Mouse (Mus musculus) limb, embryonic 14.5 days (tissue): ENCODE data around the gene Maats1. TPM values are rescaled to one million over a fixed set of nuclear protein-coding genes. Genes with fewer than 3 reads are reported as not detected.

Source experiments
- ATAC-seq: fragments of 200-750 bp; cut with Nextera tagmentation; 2 replicates; pipeline ENCODE4 v1.8.0; 2017; ENCODE audit warnings: low read depth, moderate number of reproducible peaks, moderate TSS enrichment; ENCODE audit not compliant: low FRiP score
- DNase-seq: peaks from one replicate; pipeline ENCODE4 v3.0.0-alpha.2; 2015; ENCODE audit warnings: low spot score
- H3K27ac ChIP-seq: fragments of 300-500 bp; sonication (generic); replicated peaks from 2 replicates; pipeline ENCODE4 v1.5.1; 2014; ENCODE audit warnings: low read depth, mild to moderate bottlenecking, low read length, moderate library complexity, mixed read lengths
- H3K27me3 ChIP-seq: fragments of 300-500 bp; sonication (generic); 2 replicates; pipeline ENCODE4 v1.6.1; 2014; ENCODE audit warnings: low read length, mixed read lengths; ENCODE audit not compliant: control insufficient read depth, insufficient read depth
- H3K36me3 ChIP-seq: fragments of 300-500 bp; sonication (generic); 2 replicates; pipeline ENCODE4 v1.6.1; 2014; ENCODE audit warnings: mild to moderate bottlenecking, low read length, moderate library complexity, mixed read lengths; ENCODE audit not compliant: control insufficient read depth, insufficient read depth
- H3K4me1 ChIP-seq: fragments of 300-500 bp; sonication (generic); 2 replicates; pipeline ENCODE4 v1.6.1; 2014; ENCODE audit warnings: antibody characterized with exemption, low read length, mixed read lengths; ENCODE audit not compliant: control insufficient read depth, insufficient read depth
- H3K4me2 ChIP-seq: fragments of 300-500 bp; sonication (generic); replicated peaks from 2 replicates; pipeline ENCODE4 v1.6.1; 2014; ENCODE audit warnings: low read depth, mild to moderate bottlenecking, low read length, moderate library complexity; ENCODE audit not compliant: severe bottlenecking
- H3K4me3 ChIP-seq: fragments of 300-500 bp; sonication (generic); replicated peaks from 2 replicates; pipeline ENCODE4 v1.5.1; 2014; ENCODE audit warnings: low read length
- H3K9ac ChIP-seq: fragments of 300-500 bp; sonication (generic); 2 replicates; pipeline ENCODE4 v1.6.1; 2014; ENCODE audit warnings: mild to moderate bottlenecking, low read depth, low read length, moderate library complexity; ENCODE audit not compliant: severe bottlenecking
- H3K9me3 ChIP-seq: fragments of 300-500 bp; sonication (generic); 2 replicates; pipeline ENCODE4 v1.6.1; 2016; ENCODE audit warnings: low read length; ENCODE audit not compliant: control insufficient read depth
- POLR2A ChIP-seq: fragments of 200-500 bp; IDR thresholded peaks from 2 replicates; pipeline ENCODE4 v1.8.0; 2012; ENCODE audit warnings: inconsistent platforms, mild to moderate bottlenecking, moderate library complexity, borderline replicate concordance; ENCODE audit not compliant: insufficient read depth, insufficient read length; ENCODE audit errors: extremely low read depth
- WGBS: fragments of 180-500 bp; shearing (Covaris S2); extraction: QIAGEN DNeasy Blood & Tissue Kit; methylation state at CpG from one replicate; pipeline ENCODE4 v1.1.7; 2014; 5-methylcytosine and 5-hydroxymethylcytosine counted together
- polyA plus RNA-seq, 2 experiments: library from polyadenylated mRNA; depleted of rRNA in 1 of 2; stranded (reverse) in 1 of 2; unstranded in 1 of 2; fragments of >200 nt; fragmentation: Nextera tagmentation in 1 of 2; extraction: Ambion mirVana in 1 of 2; gene quantifications; 2 replicates each; pipeline versions ENCODE4 v1.2.1 to v1.2.3; 2012 to 2014

The Maats1 gene
- polyA plus RNA-seq, 2 experiments, result 0.10 TPM; not detected in 1

DNA sequence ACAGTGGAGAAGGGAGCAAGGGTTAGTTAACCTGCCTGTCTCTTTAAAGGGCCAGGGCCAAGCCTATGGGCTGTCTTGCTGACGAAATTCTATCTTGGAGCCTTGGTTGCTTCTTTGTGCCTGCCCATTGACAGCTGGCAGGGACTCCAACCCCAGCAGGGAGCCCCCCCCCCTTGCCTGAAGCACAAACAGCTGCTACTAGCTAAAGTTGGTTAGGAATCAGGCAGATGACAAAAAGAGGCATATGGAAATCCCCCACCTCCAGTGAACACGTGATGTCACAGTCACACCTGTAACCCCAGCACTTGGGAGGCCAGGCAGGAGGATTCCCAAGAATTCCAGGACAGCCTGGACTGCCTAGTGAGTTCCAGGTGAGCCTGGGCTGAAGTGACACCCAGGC lies 18.4 kb upstream of the Maats1 start:
- Histone ChIP-seq H3K9me3 (no peaks in the 10 kb centered on the region), H3K27ac (no peak overlapping the region), H3K4me2 (no peak overlapping the region), H3K4me3 (no peak overlapping the region), H3K9ac (no peak overlapping the region), H3K27me3 (no peaks in the 10 kb centered on the region), H3K36me3 (no peaks in the 10 kb centered on the region), H3K4me1 (no peaks in the 10 kb centered on the region)
- peak; percentile 71; the same call in 1 of the 2 replicates for ATAC-seq
- no peak for DNase-seq
- TF ChIP-seq POLR2A, result no peak
- WGBS, result 20% methylated on average over 2 of the region's 2 CpGs

DNA sequence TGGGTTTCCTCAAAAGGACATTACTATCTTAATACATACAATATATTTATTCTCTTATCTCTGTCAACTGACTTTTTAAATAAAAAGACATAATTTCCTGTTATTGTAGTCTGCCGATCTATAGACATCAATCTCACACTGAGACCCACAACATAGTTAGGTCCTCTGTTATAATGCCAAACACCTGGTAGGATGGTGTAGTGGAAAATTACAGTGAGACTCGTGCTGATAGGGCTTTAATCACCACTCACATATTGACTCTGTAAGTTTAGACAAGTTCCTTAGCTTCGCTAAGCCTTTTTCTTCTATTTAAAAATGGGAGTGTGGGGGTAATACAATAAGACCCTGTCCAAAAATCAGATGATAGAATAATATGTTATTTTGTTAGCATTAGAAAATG lies 17.9 kb upstream of the Maats1 start:
- Histone ChIP-seq H3K36me3 (no peaks in the 10 kb centered on the region), H3K27ac (no peak overlapping the region), H3K4me2 (no peak overlapping the region), H3K9me3 (no peaks in the 10 kb centered on the region), H3K9ac (no peak overlapping the region), H3K27me3 (no peaks in the 10 kb centered on the region), H3K4me3 (no peak overlapping the region), H3K4me1 (no peaks in the 10 kb centered on the region)
- DNase-seq (no peak), ATAC-seq (no peak)
- WGBS, result 63% methylated on average over 3 of the region's 3 CpGs
- no peak for TF ChIP-seq POLR2A

DNA sequence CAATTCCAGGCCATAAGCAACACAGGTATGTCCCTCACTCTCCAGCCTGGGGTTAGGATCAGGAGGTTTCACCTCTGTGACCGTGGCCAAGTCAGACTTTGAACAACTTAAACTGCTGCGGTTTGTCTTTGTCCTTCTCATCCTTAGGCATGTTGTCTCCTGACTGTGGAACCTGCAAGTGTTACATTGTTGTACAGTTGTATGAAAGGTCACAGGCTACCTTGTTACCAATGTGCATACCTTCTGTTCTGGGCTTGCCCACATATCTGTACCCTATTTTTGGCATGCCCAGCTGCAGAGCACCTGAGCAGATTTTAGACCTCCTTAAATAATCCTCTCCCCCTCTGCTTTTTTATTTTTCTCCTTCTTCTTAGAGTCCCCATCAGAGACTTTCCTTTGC lies 17.3 kb upstream of the Maats1 start:
- no peak for TF ChIP-seq POLR2A

DNA sequence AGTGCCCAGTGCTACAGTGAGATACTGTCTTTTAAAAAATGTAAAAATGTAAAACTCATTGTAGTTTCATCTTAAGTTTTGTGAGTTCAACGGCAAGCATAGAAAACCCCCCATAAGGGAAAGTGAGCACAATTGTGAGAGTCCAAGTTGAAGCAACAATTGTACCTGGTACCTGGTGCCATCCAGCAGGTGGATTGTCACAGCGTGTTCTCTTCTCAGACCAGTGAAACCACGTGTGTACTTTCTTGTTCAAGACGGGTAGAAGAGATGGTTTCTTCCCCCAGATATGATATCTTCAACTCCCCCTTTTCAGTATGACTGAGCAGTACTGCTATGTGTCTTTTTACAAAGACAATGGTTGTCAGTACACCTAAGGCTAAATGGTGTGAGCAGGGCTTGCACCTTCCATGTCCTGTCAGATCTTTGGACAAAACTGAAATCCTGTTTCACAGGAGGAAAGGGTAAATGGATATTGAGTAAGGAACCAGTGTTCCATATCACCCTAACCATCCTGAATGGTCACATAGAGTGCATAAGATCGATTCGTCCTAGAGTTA lies 16.4 kb upstream of the Maats1 start:
- Histone ChIP-seq H3K4me1 (no peaks in the 10 kb centered on the region), H3K9ac (no peak overlapping the region), H3K27ac (no peak overlapping the region), H3K36me3 (no peaks in the 10 kb centered on the region), H3K9me3 (no peaks in the 10 kb centered on the region), H3K27me3 (no peaks in the 10 kb centered on the region), H3K4me3 (no peak overlapping the region), H3K4me2 (no peak overlapping the region)
- TF ChIP-seq POLR2A, result no peak
- ATAC-seq, result no peak
- no peak for DNase-seq
- 89% methylated on average over 6 of the region's 6 CpGs for WGBS

More for the DNA sequence above, 17.3 kb upstream of the Maats1 start:
- DNase-seq, result no peak
- H3K9me3 ChIP-seq, result no peaks in the 10 kb centered on the region
- H3K9ac ChIP-seq, result no peak overlapping the region
- no peak overlapping the region for H3K4me2 ChIP-seq
- no peak for ATAC-seq
- H3K4me1 ChIP-seq, result no peaks in the 10 kb centered on the region
- WGBS, result 82% methylated on average over 2 of the region's 2 CpGs
- H3K36me3 ChIP-seq, result no peaks in the 10 kb centered on the region
- no peak overlapping the region for H3K27ac ChIP-seq
- H3K27me3 ChIP-seq, result no peaks in the 10 kb centered on the region
- H3K4me3 ChIP-seq, result no peak overlapping the region

DNA sequence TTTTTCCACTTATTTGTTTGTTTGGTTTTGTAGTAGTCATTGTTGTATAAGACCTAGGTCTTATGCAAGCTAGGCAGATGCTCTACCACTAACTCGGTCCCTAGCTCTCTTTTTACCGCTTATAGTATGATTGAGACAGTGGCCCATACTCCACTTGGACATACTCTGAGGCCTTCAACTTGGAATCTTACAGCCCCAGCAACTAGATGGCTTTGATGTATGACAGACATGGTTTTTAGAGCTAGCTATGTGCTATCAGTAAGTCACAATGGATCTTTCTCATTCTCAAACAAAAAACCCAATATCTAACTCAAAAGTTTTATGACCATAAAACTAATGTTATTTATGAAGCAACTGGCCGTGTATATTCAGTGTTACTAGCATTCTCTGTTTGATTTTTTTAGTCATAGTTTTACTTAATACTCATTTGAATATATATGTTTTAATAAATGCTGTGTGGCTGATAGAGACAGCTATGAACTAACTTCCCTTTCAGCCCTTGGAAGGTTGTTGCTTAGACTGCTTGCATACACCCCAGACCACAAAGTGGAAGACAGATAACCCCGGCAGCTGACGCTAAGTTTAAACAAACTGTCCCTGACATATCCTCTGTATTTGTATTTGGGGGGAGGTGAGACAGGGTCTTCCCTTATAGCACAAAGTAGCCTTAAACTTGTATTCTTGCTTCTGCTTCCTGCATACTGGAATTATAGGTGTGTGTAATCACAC lies 12.4 kb upstream of the Maats1 start:
- Histone ChIP-seq H3K4me3 (no peak overlapping the region), H3K27me3 (no peaks in the 10 kb centered on the region), H3K9ac (no peak overlapping the region), H3K27ac (no peak overlapping the region), H3K4me1 (no peaks in the 10 kb centered on the region), H3K4me2 (no peak overlapping the region), H3K36me3 (peaks cover 21% of the 10 kb centered on the region), H3K9me3 (no peaks in the 10 kb centered on the region)
- DNase-seq (no peak), ATAC-seq (no peak)
- no peak for TF ChIP-seq POLR2A
- WGBS, result 86% methylated on average over 5 of the region's 5 CpGs
